Mouse (Mus musculus) stomach, postnatal 0 days (tissue): ENCODE measurements around the gene Slc4a4. TPM values are rescaled to one million over a fixed set of nuclear protein-coding genes. Genes with fewer than 3 reads are reported as not detected.

Experiments used
- ATAC-seq: fragments of 200-750 bp; cut with Nextera tagmentation; 2 replicates; pipeline ENCODE4 v1.8.0; 2017; ENCODE audit not compliant: low FRiP score, low TSS enrichment
- DNase-seq: peaks from one replicate; pipeline ENCODE4 v3.0.0-alpha.2; 2016; ENCODE audit warnings: low spot score
- H3K27ac ChIP-seq: fragments of 300-500 bp; sonication (generic); replicated peaks from 2 replicates; pipeline ENCODE4 v1.5.1; 2014; ENCODE audit warnings: mild to moderate bottlenecking, control low read depth
- H3K27me3 ChIP-seq: fragments of 300-500 bp; sonication (generic); 2 replicates; pipeline ENCODE4 v1.6.1; 2014; ENCODE audit warnings: low read length; ENCODE audit not compliant: control insufficient read depth, insufficient read depth
- H3K36me3 ChIP-seq: fragments of 300-500 bp; sonication (generic); 2 replicates; pipeline ENCODE4 v1.6.1; 2014; ENCODE audit warnings: low read length, mixed read lengths; ENCODE audit not compliant: control insufficient read depth, insufficient read depth
- H3K4me1 ChIP-seq: fragments of 300-500 bp; sonication (generic); replicated peaks from 2 replicates; pipeline ENCODE4 v1.6.1; 2014; ENCODE audit warnings: antibody characterized with exemption; ENCODE audit not compliant: control insufficient read depth, insufficient read depth
- H3K4me2 ChIP-seq: fragments of 300-500 bp; sonication (generic); replicated peaks from 2 replicates; pipeline ENCODE4 v1.6.1; 2014; ENCODE audit warnings: low read depth, mild to moderate bottlenecking, control low read depth, moderate library complexity
- H3K4me3 ChIP-seq: fragments of 300-500 bp; sonication (generic); 2 replicates; pipeline ENCODE4 v1.5.1; 2014; ENCODE audit warnings: low read depth, low read length, control low read depth
- H3K9ac ChIP-seq: fragments of 300-500 bp; sonication (generic); 2 replicates; pipeline ENCODE4 v1.6.1; 2014; ENCODE audit warnings: mild to moderate bottlenecking, low read length, control low read depth, mixed read lengths
- H3K9me3 ChIP-seq: fragments of 300-500 bp; sonication (generic); 2 replicates; pipeline ENCODE4 v1.6.1; 2016; ENCODE audit warnings: low read length; ENCODE audit not compliant: control insufficient read depth
- CTCF ChIP-seq: IDR thresholded peaks from 2 replicates; pipeline ENCODE4 v1.5.1; 2016; ENCODE audit warnings: antibody characterized with exemption, low read depth, mild to moderate bottlenecking, moderate library complexity
- EP300 ChIP-seq: optimal IDR thresholded peaks from 2 replicates; pipeline ENCODE3; 2016; ENCODE audit warnings: antibody characterized with exemption
- WGBS: fragments of 180-500 bp; shearing (Covaris S2); extraction: QIAGEN DNeasy Blood & Tissue Kit; methylation state at CpG from one replicate; pipeline ENCODE4 v1.1.7; 2014; 5-methylcytosine and 5-hydroxymethylcytosine counted together
- polyA plus RNA-seq: library from polyadenylated mRNA; unstranded; fragments of >200 nt; fragmentation: Nextera tagmentation; extraction: Ambion mirVana; gene quantifications from 2 replicates; pipeline ENCODE4 v1.2.1, GENCODE M21; 2015

The Slc4a4 gene
- polyA plus RNA-seq, 1 experiment from 2014 or later = 6.3 TPM

DNA sequence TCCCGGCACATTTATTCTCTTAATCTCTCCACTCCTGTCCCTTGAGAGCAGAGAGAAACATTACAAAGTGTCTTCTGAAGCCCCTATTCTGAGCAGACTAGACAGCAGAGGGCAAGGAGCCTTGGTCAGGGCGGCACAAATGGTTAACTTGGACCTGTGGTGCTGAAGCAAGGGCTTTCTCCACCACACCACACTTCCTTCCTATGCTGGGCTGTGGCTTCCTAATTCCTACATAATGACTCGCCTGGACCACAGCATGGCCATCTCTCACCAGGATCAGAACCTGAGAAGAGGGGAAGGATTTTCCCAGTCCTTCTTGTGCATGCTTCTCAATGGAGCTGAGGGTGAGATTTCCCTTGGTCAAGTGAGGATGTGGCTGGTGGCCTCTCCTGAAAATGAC, 89.8 kb downstream of the Slc4a4 start:
- Histone ChIP-seq H3K27me3 (no peaks in the 10 kb centered on the region), H3K9me3 (no peaks in the 10 kb centered on the region), H3K36me3 (no peaks in the 10 kb centered on the region), H3K4me2 (no peak overlapping the region), H3K4me3 (no peak overlapping the region), H3K27ac (no peak overlapping the region), H3K4me1 (no peaks in the 10 kb centered on the region), H3K9ac (no peak overlapping the region)
- TF ChIP-seq CTCF (no peak), EP300 (no peak)
- no peak for DNase-seq
- ATAC-seq = no peak
- WGBS = 76% methylated on average over 3 of the region's 3 CpGs

DNA sequence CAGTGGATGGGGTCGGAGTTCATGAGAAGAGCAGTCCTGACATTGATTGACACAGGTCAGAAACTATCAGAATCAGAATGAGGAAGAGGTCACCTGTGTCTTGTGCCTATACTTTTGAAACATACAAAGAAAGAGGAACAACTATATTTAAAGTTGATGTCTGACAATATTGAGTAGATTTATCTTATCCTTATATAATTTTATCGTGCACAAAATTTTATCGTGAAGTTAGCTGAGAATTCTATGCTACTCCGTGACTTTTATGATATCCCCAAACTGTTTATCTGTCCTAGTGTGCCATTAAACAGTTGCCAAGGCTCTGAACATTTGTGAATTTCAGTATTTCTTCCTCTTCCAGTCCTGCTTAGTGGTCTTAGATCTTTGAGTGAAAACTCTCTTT, 94.1 kb downstream of the Slc4a4 start:
- no peaks in the 10 kb centered on the region for H3K4me1 ChIP-seq
- H3K9ac ChIP-seq = no peak overlapping the region
- no peaks in the 10 kb centered on the region for H3K36me3 ChIP-seq
- H3K27ac ChIP-seq = no peak overlapping the region
- H3K4me2 ChIP-seq = no peak overlapping the region
- no peak for TF ChIP-seq EP300
- TF ChIP-seq CTCF = no peak
- WGBS = 86% methylated on average over 4 of the region's 4 CpGs
- H3K4me3 ChIP-seq = no peak overlapping the region
- H3K9me3 ChIP-seq = no peaks in the 10 kb centered on the region
- ATAC-seq (no peak), DNase-seq (no peak)
- no peaks in the 10 kb centered on the region for H3K27me3 ChIP-seq

DNA sequence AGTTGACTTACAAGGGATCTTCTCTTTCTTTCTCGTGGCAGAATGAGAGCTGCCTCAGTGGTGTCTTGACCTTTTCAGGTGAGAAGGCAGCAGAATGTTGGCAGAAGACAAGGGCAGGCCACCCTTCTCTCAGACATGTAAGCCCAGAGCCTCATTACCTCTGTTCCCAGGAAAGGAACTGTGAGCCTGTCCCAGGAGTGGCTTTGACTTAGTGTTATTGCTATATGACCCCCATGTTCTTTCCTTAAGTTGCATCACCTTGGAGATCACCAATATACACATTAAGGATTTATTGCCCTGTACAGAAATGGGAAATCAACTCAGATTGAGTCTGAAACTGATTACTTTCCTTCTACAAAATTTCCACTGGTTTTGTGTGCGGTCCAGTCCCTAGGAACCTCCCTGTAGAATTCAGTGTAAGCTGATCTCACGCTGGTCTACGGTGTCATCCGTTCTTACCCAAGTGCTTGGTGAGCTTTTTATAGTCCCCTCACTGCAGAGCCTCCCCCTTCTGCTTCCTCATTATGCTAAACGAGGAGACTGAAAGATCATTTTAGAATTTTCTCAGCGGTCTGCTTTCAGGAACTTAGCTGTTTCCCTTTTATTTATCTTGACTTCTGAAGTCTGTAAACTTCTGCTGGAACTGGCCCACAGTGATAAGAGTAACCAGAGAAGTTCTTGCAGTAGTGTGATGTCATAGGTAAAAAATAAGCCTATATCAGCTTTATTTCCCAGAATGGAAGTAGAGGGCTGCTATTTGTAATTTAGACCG, 94.8 kb downstream of the Slc4a4 start:
- WGBS = 43% methylated on average over 8 of the region's 8 CpGs
- TF ChIP-seq EP300 = no peak
- TF ChIP-seq CTCF = no peak
- no peak for DNase-seq
- H3K9ac ChIP-seq = no peak overlapping the region
- H3K36me3 ChIP-seq = no peaks in the 10 kb centered on the region
- no peak overlapping the region for H3K27ac ChIP-seq
- H3K4me2 ChIP-seq = no peak overlapping the region
- no peak overlapping the region for H3K4me3 ChIP-seq
- no peaks in the 10 kb centered on the region for H3K27me3 ChIP-seq
- H3K4me1 ChIP-seq = no peaks in the 10 kb centered on the region
- H3K9me3 ChIP-seq = no peaks in the 10 kb centered on the region
- ATAC-seq = no peak

- ATAC-seq = no peak
- no peak for DNase-seq
- no peak overlapping the region for H3K4me3 ChIP-seq
- H3K27ac ChIP-seq = no peak overlapping the region
- no peak overlapping the region for H3K4me2 ChIP-seq
- H3K27me3 ChIP-seq = no peaks in the 10 kb centered on the region
- no peaks in the 10 kb centered on the region for H3K4me1 ChIP-seq
- TF ChIP-seq CTCF (no peak), EP300 (no peak)
- no peaks in the 10 kb centered on the region for H3K36me3 ChIP-seq
- WGBS = 67% methylated on average over 3 of the region's 3 CpGs
- H3K9ac ChIP-seq = no peak overlapping the region
- H3K9me3 ChIP-seq = no peaks in the 10 kb centered on the region
Observed at GRCm38 (mm10) chr5:88982040-88982736, 95.6 kb downstream of the Slc4a4 start.

GRCm38 (mm10) chr5:88983170-88983569, 96.6 kb downstream of the Slc4a4 start:
- Histone ChIP-seq H3K4me2 (no peak overlapping the region), H3K9ac (no peak overlapping the region), H3K27me3 (no peaks in the 10 kb centered on the region), H3K4me3 (no peak overlapping the region), H3K27ac (no peak overlapping the region), H3K36me3 (no peaks in the 10 kb centered on the region), H3K4me1 (no peaks in the 10 kb centered on the region), H3K9me3 (no peaks in the 10 kb centered on the region)
- TF ChIP-seq CTCF (no peak), EP300 (no peak)
- 91% methylated on average over 2 of the region's 2 CpGs for WGBS
- DNase-seq (no peak), ATAC-seq (no peak)

- Histone ChIP-seq H3K36me3 (no peaks in the 10 kb centered on the region), H3K4me1 (no peaks in the 10 kb centered on the region), H3K4me2 (no peak overlapping the region), H3K27ac (no peak overlapping the region), H3K4me3 (no peak overlapping the region), H3K9me3 (no peaks in the 10 kb centered on the region), H3K27me3 (no peaks in the 10 kb centered on the region), H3K9ac (no peak overlapping the region)
- WGBS = 90% methylated on average over 7 of the region's 7 CpGs
- DNase-seq (no peak), ATAC-seq (no peak)
- TF ChIP-seq CTCF = no peak
- no peak for TF ChIP-seq EP300
Observed at GRCm38 (mm10) chr5:88983652-88984051, 97.0 kb downstream of the Slc4a4 start.
